Mouse (Mus musculus): Measurements from ENCODE around the gene Lrfn5. TPM values are rescaled to one million over a fixed set of nuclear protein-coding genes. Genes with fewer than 3 reads are reported as not detected.

Lrfn5 gene
- total RNA-seq (2021) = 100 to 1,000 TPM; 113 to 119 TPM
- long read RNA-seq, full-length matches to known transcripts = 16 of 29 reads
- long read RNA-seq, partial matches to known transcripts = 8 of 29 reads
- long read RNA-seq, other reads (novel, unspliced or antisense) = 5 of 29 reads

- DNase-seq (ENCODE audit: low spot score in 2 of 2) = peak; percentile 74 to 79
Observed at GRCm38 (mm10) chr12:61522829-61523370, at the start of gene Lrfn5. TSS of gene Lrfn5 (plus strand) at chr12:61523150.

GRCm38 (mm10) chr12:61521501-61522147 lies 1.3 kb upstream of the Lrfn5 start:
- peak; percentile 13 to 32 for DNase-seq (ENCODE audit: low spot score in 2 of 2)

- DNase-seq (ENCODE audit: low spot score in 2 of 2) = peak in 1 of 2 experiments; percentile 11
Observed at GRCm38 (mm10) chr12:61522148-61522828, 662 bp upstream of the Lrfn5 start.

DNA sequence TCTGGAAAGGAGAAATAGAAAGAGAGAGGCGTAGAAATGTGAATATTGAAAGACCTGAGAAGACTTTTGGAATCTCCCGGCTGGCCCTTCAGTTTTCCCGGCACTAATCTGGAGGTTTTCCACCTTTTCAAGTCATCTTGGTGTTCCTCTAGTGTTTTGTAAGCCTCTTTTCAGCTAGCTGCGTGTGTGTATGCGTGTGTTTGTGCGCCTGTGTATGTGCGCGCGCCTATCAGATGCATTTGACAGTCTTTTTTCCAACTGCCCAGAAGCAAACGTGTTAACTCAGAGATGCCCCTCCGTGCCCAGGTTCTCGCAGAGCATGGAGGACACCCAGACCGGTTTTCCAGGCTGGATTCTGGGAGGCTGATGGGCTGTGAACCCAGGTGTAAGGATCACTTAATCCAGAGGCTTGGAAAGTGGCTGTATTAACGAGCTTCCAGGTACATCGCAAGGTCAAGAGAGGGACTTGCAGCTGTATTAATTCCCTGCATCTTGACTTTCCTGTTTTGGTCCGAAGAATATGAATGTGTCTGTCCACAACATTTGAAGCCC lies 757 bp downstream of the Lrfn5 start:
- peak; percentile 28 to 42 for DNase-seq (ENCODE audit: low spot score in 2 of 2)

DNA sequence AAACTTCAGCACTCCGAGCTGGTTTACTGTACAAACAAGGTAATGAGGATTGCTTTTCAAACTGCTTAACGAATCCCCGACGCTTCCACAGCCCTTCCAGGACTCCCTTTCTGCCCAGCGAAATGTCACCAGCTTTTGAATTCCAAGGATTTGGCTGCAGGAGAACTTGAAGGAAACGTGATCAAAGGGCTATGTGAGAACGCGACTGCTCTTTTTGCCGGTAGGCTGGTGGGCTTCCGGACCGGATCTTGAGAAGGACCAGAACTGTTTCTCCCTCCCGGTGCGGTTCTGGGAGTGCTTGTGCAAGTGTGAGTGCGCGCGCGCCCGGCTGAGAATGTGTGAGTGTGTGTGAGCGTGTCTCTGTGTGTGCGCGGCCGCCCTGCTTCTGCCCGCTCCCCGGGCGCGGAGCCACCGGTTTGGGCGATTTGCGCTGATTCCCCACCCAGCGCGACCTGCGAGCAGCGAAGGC lies 1.3 kb downstream of the Lrfn5 start:
- peak; percentile 36 to 56 for DNase-seq (ENCODE audit: low spot score in 2 of 2)

DNA sequence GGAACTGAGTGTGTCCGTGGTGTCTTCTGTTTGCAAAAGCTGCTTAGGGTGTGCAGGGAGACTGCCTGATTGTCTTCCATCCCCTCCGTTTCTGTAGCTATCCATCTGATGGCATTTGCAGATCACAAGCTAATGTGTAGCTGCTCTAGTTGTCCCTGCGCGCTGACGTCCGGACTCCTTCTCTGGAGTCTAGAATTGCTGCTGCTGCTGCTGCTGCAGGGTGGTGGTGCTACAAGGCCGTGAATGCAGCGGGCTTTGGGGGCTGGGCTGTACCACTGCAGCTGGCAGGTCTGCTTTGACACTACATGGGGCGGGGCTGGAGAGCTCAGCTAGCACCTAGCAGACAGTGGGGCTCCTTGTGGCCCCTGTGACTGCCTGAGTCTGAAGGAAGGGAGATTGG lies 3.2 kb downstream of the Lrfn5 start:
- peak; percentile 65 to 83 for DNase-seq (ENCODE audit: low spot score in 2 of 2)

DNA sequence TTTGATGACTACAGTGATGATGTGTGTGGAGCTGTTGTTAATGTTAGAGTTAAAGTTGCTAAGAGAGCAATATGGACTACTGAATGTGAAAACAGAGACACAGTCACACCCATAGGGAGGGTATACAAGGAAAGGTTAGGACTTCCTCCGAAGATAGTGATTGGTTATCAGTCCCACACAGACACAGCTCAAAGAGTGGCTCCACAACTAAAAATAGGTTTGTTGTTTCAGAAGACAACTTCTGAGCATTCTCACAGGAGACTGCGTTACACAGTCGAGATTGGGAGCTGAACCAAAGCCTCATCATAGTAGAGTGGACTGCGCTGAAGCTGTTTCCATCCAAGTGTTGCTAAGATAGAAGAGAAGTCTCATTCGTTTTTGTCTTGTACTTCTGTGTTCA lies 57.0 kb downstream of the Lrfn5 start:
- no peak for DNase-seq (ENCODE audit: low spot score in 2 of 2)

- DNase-seq (ENCODE audit: low spot score in 2 of 2) = no peak
Observed at GRCm38 (mm10) chr12:61600305-61600704, 77.4 kb downstream of the Lrfn5 start.

DNA sequence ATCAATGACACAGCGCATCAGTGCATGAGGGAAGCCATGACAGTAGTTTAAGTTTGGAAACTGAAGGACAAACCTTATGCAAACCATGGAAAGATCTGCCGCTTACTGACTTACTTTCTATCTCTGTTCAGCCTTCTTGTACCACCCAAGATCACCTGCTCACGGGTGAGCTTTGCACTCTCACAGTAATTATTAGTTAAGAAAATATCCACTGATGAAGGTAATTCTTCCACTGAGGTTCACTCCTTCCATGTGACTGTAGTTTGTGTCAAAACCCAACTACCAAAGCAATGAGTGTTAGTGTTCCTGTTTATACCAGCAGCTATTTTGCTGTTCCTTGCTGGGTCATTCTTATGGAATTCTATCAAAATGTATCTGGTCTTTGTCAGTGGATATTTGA lies 84.9 kb downstream of the Lrfn5 start:
- DNase-seq (ENCODE audit: low spot score in 2 of 2) = no peak

DNA sequence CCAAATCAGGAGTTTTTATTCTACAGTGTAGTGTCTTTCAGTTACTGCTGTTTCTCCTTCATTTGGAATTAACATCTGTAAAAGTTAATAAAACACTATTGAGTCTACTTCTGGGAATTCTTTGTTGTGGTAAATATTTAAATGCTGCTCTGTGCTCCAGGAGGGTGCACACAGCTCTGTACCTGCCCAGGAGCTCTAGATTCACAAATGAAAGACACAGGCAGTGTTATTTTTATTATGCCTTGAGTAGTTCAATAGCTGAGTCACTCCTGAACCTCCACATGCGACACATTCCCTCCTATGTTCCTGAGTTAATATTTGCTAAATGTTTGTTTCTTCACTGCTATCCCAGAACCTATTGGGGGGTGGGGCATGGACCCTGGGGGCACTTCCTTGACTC lies 87.1 kb downstream of the Lrfn5 start:
- no peak for DNase-seq (ENCODE audit: low spot score in 2 of 2)

DNA sequence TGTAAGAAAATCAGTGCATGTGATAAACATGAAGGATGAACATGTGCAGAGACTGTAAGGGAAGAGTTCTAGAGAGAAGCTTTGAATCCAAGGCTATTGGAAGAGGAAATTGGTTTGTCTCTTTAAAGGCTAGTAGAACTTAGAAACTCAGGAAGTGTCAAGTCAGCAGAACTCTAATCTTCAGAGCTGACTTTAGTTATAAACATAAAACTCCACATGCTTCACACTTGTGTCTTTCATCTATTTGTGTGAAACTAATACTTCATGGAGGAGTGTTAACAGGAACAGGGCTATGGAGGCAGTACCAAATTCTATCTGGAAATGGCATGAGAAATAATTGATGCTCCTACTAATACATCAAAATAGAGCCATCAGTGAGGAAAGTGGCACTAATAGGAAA lies 101.6 kb downstream of the Lrfn5 start:
- DNase-seq (ENCODE audit: low spot score in 2 of 2) = no peak

GRCm38 (mm10) chr12:61654380-61654779 lies 131.4 kb downstream of the Lrfn5 start:
- no peak for DNase-seq (ENCODE audit: low spot score in 2 of 2)

- DNase-seq (ENCODE audit: low spot score in 2 of 2) = peak in 1 of 2 experiments; percentile 18
Observed at GRCm38 (mm10) chr12:61723158-61723557, 200.2 kb downstream of the Lrfn5 start.

DNA sequence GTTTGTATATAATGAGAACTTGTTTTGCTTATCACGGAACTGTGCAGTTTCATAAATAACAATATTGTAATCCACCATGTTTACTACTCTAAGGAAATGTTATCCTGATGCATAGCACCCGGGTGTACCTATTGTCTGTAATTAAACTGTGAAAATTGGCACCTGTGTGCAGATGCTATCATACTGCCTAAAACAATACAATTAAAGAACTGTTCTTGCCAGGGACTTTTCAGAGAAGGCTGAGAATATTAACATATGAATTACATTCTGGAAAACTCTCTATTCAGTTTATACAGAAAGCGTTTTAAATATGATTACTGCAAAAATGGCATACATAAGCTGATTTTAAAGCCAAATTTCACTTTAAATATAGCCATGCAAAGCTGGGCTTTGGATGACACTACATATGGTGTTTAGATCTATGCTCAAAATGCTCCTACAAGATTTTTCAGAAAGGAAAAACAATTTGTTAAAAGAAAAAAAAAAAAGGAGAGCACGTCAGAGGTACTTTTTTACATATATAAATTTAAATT lies 284.2 kb downstream of the Lrfn5 start:
- DNase-seq (ENCODE audit: low spot score in 2 of 2) = no peak

DNA sequence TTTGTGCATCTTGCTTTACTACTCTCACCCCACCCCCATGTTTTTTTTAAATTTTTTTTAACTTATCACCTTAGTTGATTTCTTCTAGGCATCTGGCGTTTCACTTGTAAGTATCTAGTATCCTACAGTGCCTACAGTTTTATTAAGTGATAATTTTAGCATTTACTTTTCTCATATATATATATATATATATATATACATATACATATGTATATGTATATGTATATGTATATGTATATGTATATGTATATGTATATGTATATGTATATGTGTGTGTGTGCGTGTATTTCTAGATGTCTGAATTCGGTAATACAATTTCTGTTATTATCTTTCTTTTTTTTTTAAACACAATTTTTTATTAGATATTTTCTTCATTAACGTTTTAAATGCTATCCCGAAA lies 300.7 kb downstream of the Lrfn5 start:
- DNase-seq (ENCODE audit: low spot score in 2 of 2) = no peak

DNA sequence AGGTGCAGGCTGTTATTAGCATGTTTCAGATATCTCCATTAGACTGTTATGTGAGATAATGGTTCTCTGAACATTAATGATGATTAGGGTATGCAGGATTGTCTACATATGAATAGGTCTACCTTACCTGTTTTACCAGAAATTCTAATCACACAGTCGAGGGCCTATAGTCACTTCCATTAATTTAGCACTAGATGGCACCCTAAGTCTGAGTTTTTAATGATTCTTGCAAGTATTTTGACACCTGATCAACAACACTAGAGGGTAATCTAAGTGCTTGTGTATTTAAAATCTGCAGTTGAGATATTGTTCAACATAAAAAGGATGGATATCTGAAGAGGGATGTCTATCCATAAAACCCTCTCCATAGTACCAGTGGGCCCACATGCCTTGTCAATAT lies 303.4 kb downstream of the Lrfn5 start:
- no peak for DNase-seq (ENCODE audit: low spot score in 2 of 2)

DNA sequence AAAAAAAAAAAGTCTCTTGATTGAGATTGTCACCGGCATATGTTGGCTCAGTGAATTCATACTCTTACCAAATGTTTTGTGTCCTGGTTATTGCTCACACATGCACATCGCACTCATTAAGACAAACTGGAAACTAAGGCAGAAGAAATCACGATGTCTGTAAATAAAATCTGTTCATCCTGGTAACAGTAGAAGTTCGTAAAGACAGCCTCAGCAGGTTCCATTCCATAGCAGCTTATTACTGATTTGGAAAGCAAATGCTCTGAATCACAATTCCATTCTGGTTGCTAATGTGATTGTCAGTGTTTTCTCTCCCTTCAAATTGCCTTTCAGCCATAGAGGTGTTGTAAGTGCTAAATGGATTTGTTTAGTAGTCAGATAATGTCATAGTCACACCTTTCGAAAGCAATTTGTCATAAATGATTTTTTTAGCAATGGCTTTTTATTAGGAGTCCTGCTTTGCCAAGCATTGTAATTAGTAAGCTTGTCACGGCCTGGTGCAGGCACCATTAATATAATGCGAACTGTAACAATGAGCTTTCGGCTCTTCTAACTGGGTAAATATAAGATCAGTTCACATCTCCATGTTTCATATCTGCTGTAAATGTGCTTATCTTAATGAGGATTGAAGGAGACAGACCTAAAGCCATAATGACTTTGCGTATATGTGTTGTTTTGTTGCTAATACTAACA lies 319.8 kb downstream of the Lrfn5 start:
- no peak for DNase-seq (ENCODE audit: low spot score in 2 of 2)

- no peak for DNase-seq (ENCODE audit: low spot score in 2 of 2)
Observed at GRCm38 (mm10) chr12:61854183-61854582, 331.2 kb downstream of the Lrfn5 start.
